Mouse (Mus musculus): ENCODE results near the gene Nsfl1c.

Nsfl1c gene

GRCm38 (mm10) chr2:151543063-151543895 lies 49.3 kb downstream of the Nsfl1c start:
- no peak for DNase-seq (ENCODE audit: low read depth in 1 of 2, low spot score in 2 of 2)

GRCm38 (mm10) chr2:151544673-151545072 lies 50.7 kb downstream of the Nsfl1c start:
- DNase-seq (ENCODE audit: low read depth in 1 of 2, low spot score in 2 of 2), result no peak

GRCm38 (mm10) chr2:151546571-151546970 lies 52.6 kb downstream of the Nsfl1c start:
- no peak for DNase-seq (ENCODE audit: low read depth in 1 of 2, low spot score in 2 of 2)

GRCm38 (mm10) chr2:151549615-151550121 lies 55.7 kb downstream of the Nsfl1c start:
- no peak for DNase-seq (ENCODE audit: low read depth in 1 of 2, low spot score in 2 of 2)
